Comparison of ENCODE assay signal across 9 mouse cellular contexts in genomic region chr5:100258952-100259710, GRCm38 (mm10).
DNase-seq lines count a peak whose midpoint lies in the region; ATAC-seq and TF ChIP-seq lines count a peak whose summit lies in the region.
"Had no signal": no experiment of that assay in that cellular context is flagged by ENCODE, and none has a peak within 500 bp of the region (broad histone marks: within the 10 kb centered on the region; RNA-seq: fewer than 3 reads in every experiment).

No protein-coding gene starts in this region.

- intact Hi-C loops in left cerebral cortex, postnatal 4 days (cut with DNase I) = no loop called here
- intact Hi-C loops in left cerebral cortex, adult 2 months (cut with DNase I) = no loop called here

- H3K36me3 ChIP-seq in forebrain, postnatal 0 days (ENCODE audit: insufficient read depth) = no peaks in the 10 kb centered on the region
- H3K36me3 ChIP-seq: neural tube, embryonic 13.5 days had no signal

- H3K9ac ChIP-seq in forebrain, postnatal 0 days = no peak overlapping the region
- H3K9ac ChIP-seq: neural tube, embryonic 13.5 days had no signal

- H3K27me3 ChIP-seq in forebrain, postnatal 0 days (ENCODE audit: insufficient read depth, low read length) = no peaks in the 10 kb centered on the region
- H3K27me3 ChIP-seq: neural tube, embryonic 13.5 days had no signal

- no peaks in the 10 kb centered on the region for H3K9me3 ChIP-seq in forebrain, postnatal 0 days (ENCODE audit: low read length)
- H3K9me3 ChIP-seq: neural tube, embryonic 13.5 days had no signal

- H3K4me1 ChIP-seq in forebrain, postnatal 0 days (ENCODE audit: insufficient read depth) = no peaks in the 10 kb centered on the region

- peak; percentile 83 for ATAC-seq in forebrain, postnatal 0 days

- no peak for TF ChIP-seq CTCF in left cerebral cortex, adult 2 months (IDR thresholded peaks at IDR 0.05)
- no peak for TF ChIP-seq CTCF in forebrain, postnatal 0 days (IDR thresholded peaks at IDR 0.05; ENCODE audit: low read depth)

- no peak overlapping the region for H3K27ac ChIP-seq in left cerebral cortex, adult 2 months
- peak overlapping the region; percentile 46 for H3K27ac ChIP-seq in forebrain, postnatal 0 days (ENCODE audit: low read depth, low read length)
- H3K27ac ChIP-seq: neural tube, embryonic 13.5 days had no signal

- H3K4me2 ChIP-seq in forebrain, postnatal 0 days (ENCODE audit: low read depth) = no peak overlapping the region
- H3K4me2 ChIP-seq: neural tube, embryonic 13.5 days had no signal

- WGBS in forebrain, postnatal 0 days = 29% methylated on average over 12 of the region's 12 CpGs

- no peak overlapping the region for H3K4me3 ChIP-seq in left cerebral cortex, adult 2 months
- no peak overlapping the region for H3K4me3 ChIP-seq in forebrain, postnatal 0 days (ENCODE audit: low read depth, low read length)
- H3K4me3 ChIP-seq: neural tube, embryonic 13.5 days had no signal

- DNase-seq in cerebellum, adult 18-20 months = peak; percentile 44
- no peak for DNase-seq in cerebellum, adult 9-11 months
- DNase-seq in left cerebral cortex, postnatal 4 days = peak; percentile 57
- DNase-seq in left cerebral cortex, adult 2 months (ENCODE audit: extremely low spot score in 1 of 2, low spot score in 2 of 2) = no peak
- peak; percentile 83 for DNase-seq in forebrain, postnatal 0 days
- DNase-seq in layer of hippocampus, adult 8-10 months (ENCODE audit: low spot score in 2 of 2) = peak; percentile 37 to 56
- no peak for DNase-seq in spleen, adult 18-20 months
- DNase-seq in thymus, postnatal 25 days = no peak

Comparison
In these comparisons a context has a peak if more than half of its experiments do, and no peak if none do; other contexts are left out.
1. DNase-seq: peak in cerebellum, adult 18-20 months (2 of 2), left cerebral cortex, postnatal 4 days (single experiment), forebrain, postnatal 0 days (single experiment) and layer of hippocampus, adult 8-10 months (2 of 2); none in cerebellum, adult 9-11 months (single experiment), left cerebral cortex, adult 2 months (0 of 2), spleen, adult 18-20 months (0 of 2) and thymus, postnatal 25 days (single experiment).